Mouse (Mus musculus) layer of hippocampus, adult 8-10 months (tissue): ENCODE measurements around the gene Cmip. TPM values are rescaled to one million over a fixed set of nuclear protein-coding genes. Genes with fewer than 3 reads are reported as not detected.
A peak's percentile ranks its signal among the peaks of the same experiment; 100 is the strongest.

Experiments
- DNase-seq, 2 experiments: peaks; one replicate each; pipeline ENCODE4 v3.0.0; 2022; ENCODE audit warnings: low spot score in 2 of 2
- total RNA-seq, 4 experiments: library from RNA; stranded (reverse); gene quantifications; 2 replicates each; pipeline ENCODE4 v1.2.4; 2022

The Cmip gene
- total RNA-seq, 4 experiments from 2014 or later: 252 to 278 (median 268) TPM

DNA sequence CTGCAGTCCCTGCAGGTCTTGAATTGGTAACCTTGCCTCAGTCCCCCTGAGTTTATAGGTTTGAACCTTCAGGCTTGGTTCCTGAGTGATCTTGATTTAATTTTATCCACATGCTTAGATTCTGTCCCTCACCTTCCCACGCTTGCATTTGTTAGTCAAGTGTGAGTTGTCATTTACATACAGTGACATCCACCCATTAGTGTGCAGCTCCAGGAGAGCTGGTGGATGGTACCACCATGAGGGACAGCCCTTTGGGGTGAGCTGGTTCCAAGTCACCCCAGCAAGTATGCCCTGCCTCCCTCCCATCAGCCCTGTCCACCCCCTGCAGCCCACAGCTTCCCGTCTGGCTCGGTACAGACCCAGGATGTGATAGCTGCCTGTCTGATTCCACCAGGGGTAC lies 117.2 kb downstream of the Cmip start:
- no peak for DNase-seq

DNA sequence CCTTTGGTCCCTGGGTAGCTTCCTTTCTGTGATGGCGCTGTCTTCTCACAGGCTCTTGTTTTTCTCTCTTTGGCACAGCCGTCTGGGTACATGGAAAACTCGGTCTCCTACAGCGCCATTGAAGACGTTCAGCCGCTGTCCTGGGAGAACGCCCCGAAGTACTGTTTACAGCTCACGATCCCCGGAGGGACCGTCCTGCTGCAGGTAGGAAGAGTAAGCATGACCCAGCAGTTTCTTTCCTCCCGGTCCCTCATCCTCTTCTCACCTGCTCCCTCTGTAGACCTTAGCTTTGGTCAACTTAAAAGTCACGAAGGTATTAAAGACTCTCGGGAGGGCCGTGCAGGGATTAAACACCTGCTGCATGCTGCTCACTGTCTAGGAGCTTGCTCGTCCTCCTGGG lies 120.1 kb downstream of the Cmip start:
- DNase-seq: no peak

DNA sequence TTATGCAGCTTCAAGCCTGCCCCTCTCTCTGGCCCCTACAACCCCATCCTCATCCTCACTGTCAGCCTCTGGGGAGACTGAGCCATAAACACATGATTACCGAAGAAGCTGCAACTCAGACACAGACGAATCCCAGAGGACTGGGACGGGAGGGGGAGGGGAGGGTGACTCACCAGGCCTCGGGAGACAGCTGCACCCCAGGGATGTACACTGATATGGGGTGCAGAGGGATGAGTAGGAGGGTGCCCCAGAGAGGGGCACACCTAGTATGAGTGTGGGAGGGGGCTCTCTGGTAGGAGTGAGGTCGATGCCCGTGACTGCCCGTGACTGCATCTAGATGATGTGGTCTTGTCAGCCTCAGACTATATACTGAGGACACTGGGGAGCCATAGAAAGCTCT lies 121.8 kb downstream of the Cmip start:
- DNase-seq: no peak

DNA sequence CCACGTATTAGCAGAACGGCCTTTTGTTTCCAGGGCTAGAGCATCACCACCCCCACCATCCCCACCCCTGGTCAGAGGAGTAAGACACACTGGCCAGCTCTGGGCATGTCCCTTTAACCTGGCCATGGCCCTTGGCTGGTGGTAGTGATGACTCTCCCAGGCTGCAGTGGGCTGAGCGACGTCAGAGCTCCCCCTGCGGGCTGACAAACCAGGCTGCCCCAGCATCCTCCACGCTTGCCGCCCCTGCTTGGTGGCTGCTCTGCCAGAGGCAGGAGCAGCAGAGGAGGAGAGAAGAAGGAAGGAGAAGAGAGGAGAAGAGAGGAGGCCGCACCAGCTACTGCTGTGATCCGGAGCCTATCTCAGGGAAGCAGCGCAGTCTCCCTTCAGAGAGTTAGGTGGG lies 122.3 kb downstream of the Cmip start:
- DNase-seq: peak; percentile 78 to 81

DNA sequence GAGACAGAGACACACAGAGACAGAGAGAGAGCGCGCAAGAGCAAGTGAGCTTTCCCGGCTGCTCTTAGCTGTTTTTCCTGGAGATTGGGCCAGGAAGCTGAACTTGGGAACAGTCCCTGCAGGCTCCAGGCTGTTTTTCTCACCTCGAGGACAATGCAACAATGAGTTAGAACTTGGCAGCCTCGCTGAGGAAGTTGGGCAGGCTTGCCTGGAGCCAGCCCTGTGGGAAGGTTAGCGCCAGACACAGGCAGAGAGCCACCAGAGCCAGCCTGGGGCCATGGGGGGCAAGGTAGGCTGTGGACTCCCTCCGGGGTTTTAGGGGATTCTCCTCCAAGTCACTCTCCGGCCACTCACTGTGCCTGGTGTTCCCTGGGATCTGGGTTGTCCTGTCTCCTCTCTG lies 123.9 kb downstream of the Cmip start:
- peak; percentile 54 to 66 for DNase-seq

DNA sequence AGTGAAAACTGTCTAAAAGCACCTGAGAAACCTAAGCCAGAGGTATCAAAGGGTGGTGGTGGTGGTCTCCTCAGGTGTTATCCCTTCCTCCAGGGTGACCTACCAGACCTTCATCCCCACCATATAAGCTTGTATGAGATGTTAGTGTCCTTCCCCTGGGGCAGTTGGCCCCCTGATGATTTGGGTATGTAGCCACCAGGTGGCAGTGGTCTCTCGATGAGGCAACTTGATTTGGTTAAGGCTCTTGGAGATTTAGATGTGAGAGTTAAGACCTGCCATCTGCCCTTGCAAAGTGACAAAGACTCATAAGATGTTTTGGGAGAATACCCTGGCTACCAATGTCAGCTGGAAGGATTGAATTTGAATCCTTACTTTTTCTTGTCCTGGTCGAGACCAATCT lies 129.3 kb downstream of the Cmip start:
- DNase-seq: no peak

DNA sequence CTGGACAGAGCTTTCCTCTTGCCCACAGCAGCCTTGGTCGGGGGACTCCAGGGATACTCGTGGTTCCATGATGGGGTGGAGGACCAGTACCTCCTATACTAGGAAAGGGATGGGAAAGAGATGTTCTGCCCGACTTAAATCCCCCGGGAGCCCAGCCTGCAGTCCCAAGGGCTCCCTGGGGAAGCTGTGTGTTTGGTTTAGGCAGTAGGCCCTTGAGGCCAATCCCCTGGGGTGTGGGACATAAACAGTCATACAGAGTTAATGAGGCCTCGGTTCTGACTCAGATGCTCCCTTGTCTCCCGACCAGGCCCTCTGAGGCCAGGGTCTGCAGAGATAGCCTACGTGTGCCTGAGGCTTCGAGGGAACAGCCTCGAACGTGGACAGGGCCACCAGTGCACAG lies 130.8 kb downstream of the Cmip start:
- no peak for DNase-seq

DNA sequence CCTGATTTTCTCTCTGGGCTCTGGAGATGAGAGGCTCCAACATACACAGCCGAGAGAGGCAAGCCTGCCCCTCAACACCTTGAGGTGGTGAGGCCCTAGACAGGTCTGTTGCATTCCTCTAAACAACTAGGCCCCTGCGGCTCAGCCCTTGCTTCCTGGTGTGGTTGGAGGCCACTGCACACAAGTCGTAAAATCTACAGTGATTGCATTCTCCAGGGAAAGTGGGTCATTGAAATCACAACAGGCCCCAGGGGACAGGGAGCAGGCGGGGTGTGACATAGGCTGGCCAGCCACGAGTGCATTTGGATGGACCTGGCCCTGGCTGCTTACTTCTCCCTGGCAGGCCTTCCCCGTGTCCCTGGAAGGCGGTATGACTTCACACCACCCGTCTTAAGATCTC lies 131.5 kb downstream of the Cmip start:
- no peak for DNase-seq

DNA sequence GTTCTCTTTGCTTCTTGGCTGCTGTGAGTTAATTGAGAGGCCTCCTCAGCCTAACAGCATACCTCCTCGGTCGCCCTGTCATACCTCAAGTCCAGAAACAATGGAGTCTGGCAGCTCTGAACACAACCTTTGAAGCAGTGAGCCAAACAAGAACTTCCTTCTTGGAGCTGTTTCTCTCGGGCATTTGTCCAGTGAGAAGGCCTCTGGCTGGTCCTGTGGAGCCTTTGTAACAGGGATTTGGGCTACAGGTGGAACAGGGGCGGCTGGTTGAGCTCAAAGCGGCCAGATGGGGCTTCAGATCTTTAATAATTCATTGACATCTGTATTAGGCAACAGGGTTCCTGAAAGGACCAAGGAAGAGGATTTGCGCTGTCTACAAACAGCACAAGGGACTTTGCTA lies 137.0 kb downstream of the Cmip start:
- no peak for DNase-seq

DNA sequence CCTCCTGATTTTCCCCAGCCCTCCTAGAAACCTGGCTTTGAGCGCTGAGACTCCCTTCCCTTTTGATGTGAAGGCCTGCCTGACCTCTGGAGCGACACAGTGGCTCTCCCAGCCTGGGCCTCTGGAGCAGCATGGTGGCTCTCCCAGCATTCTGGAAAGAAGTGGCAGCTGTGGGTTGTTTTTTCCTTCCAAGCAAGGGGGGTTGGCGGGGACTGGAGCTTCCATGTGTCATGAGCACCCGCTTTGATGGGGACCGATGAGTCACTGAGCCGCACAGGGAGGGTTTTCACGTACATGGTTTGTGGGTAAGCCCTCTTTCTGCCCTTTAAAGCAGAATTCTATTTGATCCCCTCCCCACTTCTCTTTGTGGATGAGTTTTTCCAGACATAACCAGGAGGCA lies 138.2 kb downstream of the Cmip start:
- DNase-seq: peak; percentile 74 to 78

DNA sequence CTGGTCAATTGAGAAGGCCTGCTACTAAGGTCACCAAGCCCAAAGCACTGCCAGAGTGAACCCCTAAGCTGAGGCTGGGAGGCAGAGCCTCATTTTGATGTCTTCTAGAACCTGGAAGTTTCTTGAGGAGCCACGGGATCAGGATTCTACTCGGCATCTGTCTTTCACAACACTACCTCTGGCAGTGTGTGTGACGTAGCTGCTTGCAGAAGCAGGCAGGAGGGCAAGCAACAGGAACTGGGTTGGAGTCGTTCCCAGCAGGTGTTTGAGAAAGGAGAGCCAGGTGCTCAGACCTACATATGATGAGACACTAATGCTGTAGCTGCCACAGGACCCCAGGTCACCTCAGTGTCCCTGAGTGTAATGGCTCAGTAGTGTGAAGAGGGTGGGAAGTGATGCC lies 140.0 kb downstream of the Cmip start:
- DNase-seq: no peak

DNA sequence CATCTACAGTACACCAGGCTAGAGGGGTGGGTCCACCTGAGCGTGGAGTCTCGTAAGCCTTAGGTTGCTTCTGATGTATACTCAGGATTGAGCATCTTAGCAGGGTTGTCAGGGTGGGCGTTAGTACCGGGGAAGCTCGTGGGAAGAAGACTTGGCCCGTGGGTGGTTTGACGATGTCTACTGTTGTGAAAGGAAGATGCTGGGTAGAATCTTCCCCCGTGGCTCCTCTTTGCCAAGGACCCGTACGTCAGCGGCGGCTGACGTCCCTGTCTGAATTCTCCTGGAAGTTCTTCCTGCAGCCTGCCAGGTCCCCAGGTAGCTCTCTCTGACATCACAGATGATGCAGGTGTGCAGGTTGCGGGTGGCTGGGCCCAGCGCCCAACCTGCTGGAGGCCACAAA lies 140.9 kb downstream of the Cmip start:
- no peak for DNase-seq

DNA sequence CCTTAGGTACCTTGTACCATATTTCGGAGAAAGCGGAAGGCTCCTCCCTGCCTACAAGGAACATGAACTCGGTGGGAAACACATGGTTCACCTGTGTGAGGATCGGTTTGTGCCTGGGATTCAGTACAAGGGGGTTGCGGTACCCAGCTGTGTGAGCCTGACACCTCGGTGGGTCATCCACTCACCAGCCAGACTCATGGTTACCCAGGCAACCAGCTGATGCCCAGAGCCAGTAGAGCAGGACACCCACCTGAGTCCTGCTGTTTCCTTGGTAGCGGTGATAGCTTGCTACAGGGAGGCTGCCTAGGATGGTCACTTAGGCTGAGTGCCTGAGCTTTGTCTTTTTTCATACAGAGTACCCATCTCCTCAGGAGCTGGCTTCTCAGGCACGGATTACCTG lies 142.4 kb downstream of the Cmip start:
- DNase-seq: no peak

DNA sequence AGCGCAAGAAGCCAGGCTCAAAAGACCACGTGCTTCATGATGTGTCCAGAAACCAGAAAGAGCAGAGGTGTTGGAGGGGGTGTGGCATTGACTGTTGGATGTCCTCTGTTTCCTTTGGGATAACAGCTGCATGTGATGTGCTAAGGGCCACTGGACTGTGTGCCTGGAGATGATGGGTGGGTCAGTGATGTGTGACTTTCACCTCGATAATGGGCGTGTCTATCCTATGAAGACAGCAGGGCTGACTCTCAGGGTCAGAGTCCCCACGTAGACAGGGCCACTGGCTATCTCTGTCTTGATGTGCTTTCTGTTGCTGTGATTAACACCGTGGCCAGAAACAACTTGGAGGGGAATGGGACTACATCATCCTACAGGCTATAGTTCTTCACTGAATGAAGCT lies 144.0 kb downstream of the Cmip start:
- DNase-seq: no peak

DNA sequence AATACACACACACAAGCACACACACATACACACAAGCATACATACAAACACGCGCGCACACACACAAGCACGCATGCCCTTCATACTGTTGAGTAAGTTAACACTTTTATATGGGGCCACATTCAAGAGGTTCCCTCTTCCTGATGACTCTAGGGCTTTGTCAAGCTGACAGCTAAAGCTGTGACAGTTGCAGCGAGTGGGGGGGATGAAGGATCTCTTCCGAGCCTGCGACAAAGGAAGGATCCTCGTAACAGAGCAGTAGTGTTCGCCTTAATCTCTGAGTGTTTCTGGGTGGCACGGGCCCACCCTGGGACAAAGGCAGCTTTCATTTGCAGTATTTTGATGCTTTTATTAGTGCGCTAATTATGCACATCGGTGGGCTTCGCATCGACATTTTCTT lies 145.0 kb downstream of the Cmip start:
- no peak for DNase-seq

DNA sequence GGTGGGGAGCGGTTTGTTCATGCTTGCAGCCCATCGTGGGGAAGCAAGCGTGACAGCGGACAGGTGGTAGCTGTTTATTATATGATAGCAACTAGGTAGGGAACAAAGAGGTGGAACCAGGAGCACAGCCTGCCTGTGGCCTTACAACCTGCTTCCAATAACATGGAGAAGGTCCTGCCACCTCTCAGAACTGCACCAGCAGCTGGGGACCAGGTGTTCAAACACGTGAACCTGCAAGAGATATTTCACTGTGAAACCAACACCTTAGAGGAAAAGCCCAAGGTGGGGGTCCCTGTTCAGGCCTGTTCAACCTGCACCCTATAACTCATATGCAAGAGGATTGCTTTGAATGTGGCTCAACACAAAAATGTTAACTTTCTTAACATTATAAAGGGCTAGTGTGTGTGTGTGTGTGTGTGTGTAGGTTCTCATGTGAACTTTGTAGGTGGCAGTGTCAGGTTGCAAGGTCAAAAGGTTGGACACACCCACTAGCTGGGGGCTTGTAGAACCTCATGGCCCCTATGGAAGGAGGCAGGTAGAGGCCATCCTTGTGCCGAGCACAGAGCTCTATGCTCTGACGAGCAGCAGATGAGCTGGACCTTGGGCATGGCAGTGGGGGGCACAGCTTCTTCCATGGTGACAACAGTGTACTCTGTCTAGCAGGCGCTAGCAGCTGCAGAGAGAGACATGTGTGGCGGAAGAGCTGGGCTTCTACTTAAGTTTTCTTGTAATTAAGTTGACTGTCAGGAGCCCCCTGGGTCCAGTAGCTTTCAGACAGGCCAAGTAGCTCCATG lies 146.2 kb downstream of the Cmip start:
- no peak for DNase-seq

DNA sequence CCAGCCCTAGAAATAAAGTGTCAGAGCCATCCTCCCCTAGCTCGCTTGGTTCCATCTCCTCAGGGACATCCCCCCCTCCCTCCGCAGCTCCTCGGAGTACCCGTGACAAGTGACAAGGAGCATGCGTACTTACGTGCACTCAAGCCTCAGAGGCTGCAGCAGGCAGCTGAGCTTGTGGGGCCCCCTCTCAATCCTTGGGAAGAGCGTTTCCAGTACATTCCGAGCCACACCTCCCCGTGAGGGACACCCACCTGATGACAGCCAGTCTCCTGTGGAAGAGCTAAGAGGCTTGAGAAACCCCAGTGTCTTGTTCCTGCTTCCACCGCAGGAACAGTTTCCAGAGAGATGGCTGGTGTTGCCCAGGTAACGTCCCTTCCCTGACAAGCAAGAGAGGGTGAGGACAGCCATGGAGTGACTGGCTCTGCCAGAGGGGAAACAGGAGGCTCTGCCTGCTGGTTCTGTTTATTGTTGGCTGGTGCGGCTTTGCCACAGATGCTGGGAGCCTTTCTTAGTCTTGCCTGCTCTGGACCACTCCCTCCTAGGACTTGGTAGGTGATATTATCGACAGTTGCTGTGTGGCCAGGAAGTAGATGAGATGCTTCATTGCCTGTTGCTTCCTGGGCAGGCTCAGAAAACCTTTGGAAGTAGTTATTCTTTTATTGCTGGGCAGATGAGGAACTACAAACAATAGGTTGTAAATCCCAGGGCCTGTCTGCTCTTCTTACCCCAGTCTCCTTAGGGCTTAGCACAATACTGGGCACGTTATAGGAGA lies 147.0 kb downstream of the Cmip start:
- peak; percentile 38 to 51 for DNase-seq

DNA sequence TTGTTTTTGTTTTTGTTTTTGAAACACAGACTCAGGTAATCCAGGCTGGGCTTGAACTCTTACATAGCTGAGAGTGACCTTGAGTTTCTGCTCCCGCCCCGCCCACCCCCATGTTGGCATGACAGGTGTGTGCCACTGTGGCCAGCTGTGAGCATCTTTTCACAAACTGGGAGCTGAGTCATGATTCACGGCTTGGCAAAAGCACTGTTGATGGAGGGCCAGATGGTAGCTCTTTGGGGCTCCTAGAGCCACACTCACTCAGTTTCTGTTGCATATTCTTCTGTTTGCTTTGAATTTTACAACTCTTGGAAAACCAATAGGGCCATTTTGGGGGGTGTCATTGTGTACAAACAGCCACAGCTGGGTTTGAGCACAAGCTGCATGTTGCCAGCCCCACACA lies 149.2 kb downstream of the Cmip start:
- DNase-seq: peak in 1 of 2 experiments; percentile 41

DNA sequence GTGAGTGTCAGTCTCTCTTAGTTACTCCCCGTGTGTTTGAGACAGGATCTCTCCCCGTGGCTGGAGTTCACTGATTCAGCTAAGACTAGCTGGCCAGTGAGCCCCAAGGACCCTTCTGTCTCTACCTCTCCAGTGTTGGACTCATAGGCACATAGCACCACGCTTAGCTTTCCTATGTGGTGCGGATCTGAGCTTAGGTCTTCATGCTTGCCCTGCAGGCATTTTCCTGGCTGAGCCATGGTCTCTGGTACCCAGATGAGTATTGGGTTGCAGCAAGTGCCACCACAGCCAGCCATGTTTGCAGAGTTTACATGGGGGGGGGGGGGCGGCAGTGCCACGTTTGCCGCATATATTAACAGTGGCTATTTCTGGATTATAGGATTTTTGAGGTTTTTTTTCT lies 151.8 kb downstream of the Cmip start:
- DNase-seq: no peak

DNA sequence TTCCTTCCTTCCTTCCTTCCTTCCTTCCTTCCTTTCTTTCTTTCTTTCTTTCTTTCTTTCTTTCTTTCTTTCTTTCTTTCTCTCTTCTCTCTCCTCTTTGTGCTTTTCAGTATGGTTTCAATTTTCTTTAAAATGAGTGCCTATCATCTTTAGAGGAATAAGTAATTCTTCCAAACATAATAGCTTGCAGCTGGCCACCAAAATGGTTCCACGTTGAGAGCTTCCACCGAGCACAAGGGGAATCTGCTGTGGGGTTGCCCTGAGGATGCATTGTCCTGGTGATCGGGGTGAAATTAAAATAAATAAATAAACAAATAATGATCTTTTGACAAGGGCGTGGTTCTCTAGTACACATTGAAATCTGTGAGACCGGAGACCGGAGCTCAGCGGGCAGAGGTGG lies 152.2 kb downstream of the Cmip start:
- DNase-seq: no peak

DNA sequence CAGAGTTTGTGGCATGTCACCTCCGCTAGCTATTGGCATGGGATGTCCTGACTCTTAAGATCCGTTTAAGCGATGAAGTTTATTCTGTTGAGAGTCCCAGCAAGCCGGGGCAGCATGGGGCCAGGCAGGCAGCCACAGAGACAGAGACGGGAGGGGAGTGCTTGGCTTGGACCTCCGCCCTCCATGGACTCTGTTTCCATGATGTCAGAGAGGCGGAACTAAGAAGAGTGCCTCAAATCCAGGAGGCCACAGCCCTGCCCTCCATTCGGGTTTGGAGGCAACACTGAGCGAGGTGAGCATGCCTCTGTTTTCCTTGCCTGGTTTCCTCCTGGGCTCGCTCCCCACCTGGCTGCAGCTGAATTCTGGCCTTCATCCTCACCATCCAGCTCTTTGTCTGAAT lies 153.5 kb downstream of the Cmip start:
- DNase-seq: no peak

DNA sequence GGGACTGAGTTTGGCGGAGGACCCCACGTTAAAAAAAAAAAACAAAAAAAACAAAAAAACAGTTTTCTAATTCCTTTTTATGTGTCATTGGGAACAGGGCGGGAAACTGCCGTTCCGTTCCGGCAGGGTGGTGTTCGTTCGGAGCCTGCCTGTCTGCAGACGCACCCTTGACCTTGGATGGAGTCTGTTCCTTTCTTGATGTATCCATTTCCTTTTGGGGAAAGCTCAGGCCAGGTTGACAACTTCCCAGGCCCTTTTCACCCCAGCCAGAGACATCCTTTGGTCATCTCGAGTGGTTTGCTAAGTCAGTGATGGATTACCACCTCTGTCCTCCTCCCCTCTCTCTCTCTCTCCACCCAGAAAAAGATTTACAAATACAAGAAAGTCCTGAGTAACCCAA lies 154.0 kb downstream of the Cmip start:
- DNase-seq: no peak

DNA sequence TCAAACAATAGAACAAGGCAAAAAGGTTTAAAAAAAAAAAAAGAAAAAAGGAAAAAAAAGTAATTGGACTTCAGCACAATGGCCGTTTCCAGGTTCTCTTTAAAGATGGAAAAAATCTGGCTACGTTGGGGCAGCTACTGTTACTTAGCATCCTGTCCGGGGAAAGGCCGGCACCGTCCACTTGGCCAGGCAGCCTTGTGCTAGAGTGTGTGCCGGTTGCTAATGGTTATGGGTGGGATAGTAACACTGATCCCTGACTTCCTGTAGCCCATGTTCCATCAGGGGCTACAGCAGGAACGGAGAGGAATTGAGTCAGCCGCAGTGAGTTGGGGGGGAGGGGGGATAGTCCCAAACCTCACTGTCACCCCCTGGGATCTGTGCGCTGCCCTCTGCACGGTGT lies 155.4 kb downstream of the Cmip start:
- no peak for DNase-seq
